Mouse (Mus musculus) layer of hippocampus, adult 18-20 months (tissue): ENCODE data around the gene Hspb9. TPM values are rescaled to one million over a fixed set of nuclear protein-coding genes. Genes with fewer than 3 reads are reported as not detected.

Source experiments
- DNase-seq, 2 experiments: peaks; one replicate each; pipeline ENCODE4 v3.0.0; 2022; ENCODE audit warnings: low spot score in 2 of 2
- total RNA-seq, 2 experiments: library from RNA; stranded (reverse); gene quantifications; 2 replicates each; pipeline ENCODE4 v1.2.3; 2021

The Hspb9 gene
- total RNA-seq, 2 experiments from 2014 or later = not detected

GRCm38 (mm10) chr11:100705095-100705747, 8.4 kb upstream of the Hspb9 start:
- no peak for DNase-seq

- DNase-seq = no peak
Observed at GRCm38 (mm10) chr11:100709201-100709810, 4.3 kb upstream of the Hspb9 start.

- no peak for DNase-seq
Observed at GRCm38 (mm10) chr11:100710528-100710927, 3.1 kb upstream of the Hspb9 start.

- DNase-seq = no peak
Observed at GRCm38 (mm10) chr11:100710977-100711376, 2.7 kb upstream of the Hspb9 start.

GRCm38 (mm10) chr11:100711783-100712615, 1.7 kb upstream of the Hspb9 start, which contains the start of gene Kat2a:
Kat2a (minus strand) TSS chr11:100712465.
- peak; percentile 81 to 90 for DNase-seq

GRCm38 (mm10) chr11:100713174-100713573, 476 bp upstream of the Hspb9 start:
- DNase-seq = no peak

- DNase-seq = peak; percentile 65 to 91
Observed at GRCm38 (mm10) chr11:100714534-100714915, 875 bp downstream of the Hspb9 start.

- peak in 1 of 2 experiments; percentile 45 for DNase-seq
Observed at GRCm38 (mm10) chr11:100714948-100715347, 1.3 kb downstream of the Hspb9 start.

GRCm38 (mm10) chr11:100716649-100717048, 3.0 kb downstream of the Hspb9 start:
- peak in 1 of 2 experiments; percentile 54 for DNase-seq

- DNase-seq = no peak
Observed at GRCm38 (mm10) chr11:100718462-100718861, 4.8 kb downstream of the Hspb9 start.

GRCm38 (mm10) chr11:100718866-100719265, 5.2 kb downstream of the Hspb9 start:
- DNase-seq = no peak

- no peak for DNase-seq
Observed at GRCm38 (mm10) chr11:100719312-100719711, 5.7 kb downstream of the Hspb9 start.

GRCm38 (mm10) chr11:100719893-100720292, 6.2 kb downstream of the Hspb9 start:
- no peak for DNase-seq

GRCm38 (mm10) chr11:100720345-100720744, 6.7 kb downstream of the Hspb9 start:
- no peak for DNase-seq

GRCm38 (mm10) chr11:100721254-100721653, 7.6 kb downstream of the Hspb9 start:
- no peak for DNase-seq

GRCm38 (mm10) chr11:100721776-100722492, 8.3 kb downstream of the Hspb9 start:
- DNase-seq = no peak

- no peak for DNase-seq
Observed at GRCm38 (mm10) chr11:100722493-100723028, 8.9 kb downstream of the Hspb9 start.

- DNase-seq = no peak
Observed at GRCm38 (mm10) chr11:100724919-100725512, 11.4 kb downstream of the Hspb9 start.

GRCm38 (mm10) chr11:100727201-100727600, 13.6 kb downstream of the Hspb9 start:
- DNase-seq = no peak

- DNase-seq = no peak
Observed at GRCm38 (mm10) chr11:100728601-100729000, 15.0 kb downstream of the Hspb9 start.

- DNase-seq = no peak
Observed at GRCm38 (mm10) chr11:100729976-100730375, 16.3 kb downstream of the Hspb9 start.
